Mouse (Mus musculus) intestine, embryonic 15.5 days (tissue): ENCODE data around the gene Gripap1. TPM values are rescaled to one million over a fixed set of nuclear protein-coding genes. Genes with fewer than 3 reads are reported as not detected.
"Not testable (repeated sequence)": the region's sequence is repeated elsewhere in the genome, so short reads cannot be mapped to it uniquely, and the experiment has no call there.

Source experiments
- ATAC-seq: fragments of 200-750 bp; cut with Nextera tagmentation; 2 replicates; pipeline ENCODE4 v1.8.0; 2017; ENCODE audit warnings: moderate TSS enrichment, moderate library complexity
- H3K27ac ChIP-seq: fragments of 300-500 bp; sonication (generic); 2 replicates; pipeline ENCODE4 v1.5.1; 2015; ENCODE audit warnings: mild to moderate bottlenecking, inconsistent platforms
- H3K27me3 ChIP-seq: fragments of 300-500 bp; sonication (generic); replicated peaks from 2 replicates; pipeline ENCODE4 v1.6.1; 2015; ENCODE audit warnings: inconsistent platforms
- H3K36me3 ChIP-seq: fragments of 300-500 bp; sonication (generic); 2 replicates; pipeline ENCODE4 v1.6.1; 2015; ENCODE audit warnings: inconsistent platforms
- H3K4me1 ChIP-seq: fragments of 300-500 bp; sonication (generic); replicated peaks from 2 replicates; pipeline ENCODE4 v1.6.1; 2015; ENCODE audit warnings: inconsistent platforms
- H3K4me2 ChIP-seq: fragments of 300-500 bp; sonication (generic); replicated peaks from 2 replicates; pipeline ENCODE4 v1.6.1; 2015; ENCODE audit warnings: mild to moderate bottlenecking, inconsistent platforms
- H3K4me3 ChIP-seq: fragments of 300-500 bp; sonication (generic); replicated peaks from 2 replicates; pipeline ENCODE4 v1.5.1; 2015; ENCODE audit warnings: inconsistent platforms
- H3K9ac ChIP-seq: fragments of 300-500 bp; sonication (generic); 2 replicates; pipeline ENCODE4 v1.6.1; 2015; ENCODE audit warnings: inconsistent platforms
- H3K9me3 ChIP-seq: fragments of 300-500 bp; sonication (generic); 2 replicates; pipeline ENCODE4 v1.6.1; 2016; ENCODE audit warnings: inconsistent platforms
- WGBS: fragments of 180-500 bp; shearing (Covaris S2); methylation state at CpG from one replicate; pipeline ENCODE4 v1.1.7; 2015; 5-methylcytosine and 5-hydroxymethylcytosine counted together
- polyA plus RNA-seq: library from polyadenylated mRNA; unstranded; fragments of >200 nt; fragmentation: Nextera tagmentation; extraction: Ambion mirVana; gene quantifications from 2 replicates; pipeline ENCODE4 v1.2.1, GENCODE M21; 2015

Gripap1 gene
- 35.4 and 35.5 TPM in 2 replicates for polyA plus RNA-seq

- Histone ChIP-seq H3K4me1 (no peaks in the 10 kb centered on the region), H3K4me3 (peak within 1 kb of the TSS; percentile 54), H3K9me3 (no peaks in the 10 kb centered on the region), H3K4me2 (peak within 1 kb of the TSS; percentile 51), H3K27ac (no peak within 1 kb of the TSS), H3K27me3 (no peaks in the 10 kb centered on the region), H3K9ac (peak within 1 kb of the TSS; percentile 49), H3K36me3 (no peaks in the 10 kb centered on the region)
- peak; percentile 93 for ATAC-seq
- 16% methylated on average over 24 of the region's 24 CpGs for WGBS
Observed at GRCm38 (mm10) chrX:7789542-7790136, at the start of gene Gripap1. TSS of gene Gripap1 (plus strand) at chrX:7789765.

DNA sequence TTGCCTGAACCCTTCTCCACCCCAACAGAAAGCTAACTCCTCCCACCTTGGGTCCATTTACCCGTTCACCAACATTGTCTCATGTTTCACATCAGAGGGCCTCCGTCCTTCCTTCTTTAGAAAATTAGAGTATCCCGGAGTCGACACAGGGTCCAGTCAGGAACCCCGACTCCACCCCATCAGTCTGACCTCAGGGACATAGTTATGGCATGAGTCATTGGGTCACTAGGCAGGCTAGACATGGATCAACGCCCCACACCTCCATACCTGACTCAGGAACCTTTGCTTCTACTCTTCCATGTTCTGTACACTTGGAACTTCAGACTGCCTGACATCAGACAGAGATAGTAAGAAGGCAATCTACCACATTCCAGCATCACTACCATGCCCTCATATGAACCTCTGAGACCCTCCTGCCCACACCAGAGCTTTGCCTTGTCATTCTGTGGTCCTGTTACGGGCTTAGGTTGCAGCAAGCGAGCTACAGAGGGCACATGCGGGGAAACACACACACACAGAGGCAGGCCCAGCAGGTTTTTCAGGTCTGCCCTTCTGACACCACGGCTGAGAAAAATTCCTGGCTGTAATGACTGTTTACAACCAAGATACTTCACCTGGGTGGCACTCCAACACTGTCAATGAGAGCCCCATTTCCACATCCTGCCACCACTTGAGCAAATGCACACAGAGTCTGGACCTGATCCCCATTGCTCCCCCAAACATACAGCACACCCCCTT is 49.3 kb upstream of the Gripap1 start:
- H3K27me3 ChIP-seq = no peaks in the 10 kb centered on the region
- 49% methylated on average over 10 of the region's 10 CpGs for WGBS
- H3K36me3 ChIP-seq = no peaks in the 10 kb centered on the region
- no peak overlapping the region for H3K9ac ChIP-seq
- ATAC-seq = peak; percentile 73
- 0 out of 2 replicates have a peak overlapping the region, but pooled peaks have one; percentile 9 for H3K4me2 ChIP-seq
- H3K4me3 ChIP-seq = no peak overlapping the region
- peak overlapping the region; percentile 44; the same call in 1 of the 2 replicates for H3K27ac ChIP-seq
- no peaks in the 10 kb centered on the region for H3K9me3 ChIP-seq
- H3K4me1 ChIP-seq = no peaks in the 10 kb centered on the region

DNA sequence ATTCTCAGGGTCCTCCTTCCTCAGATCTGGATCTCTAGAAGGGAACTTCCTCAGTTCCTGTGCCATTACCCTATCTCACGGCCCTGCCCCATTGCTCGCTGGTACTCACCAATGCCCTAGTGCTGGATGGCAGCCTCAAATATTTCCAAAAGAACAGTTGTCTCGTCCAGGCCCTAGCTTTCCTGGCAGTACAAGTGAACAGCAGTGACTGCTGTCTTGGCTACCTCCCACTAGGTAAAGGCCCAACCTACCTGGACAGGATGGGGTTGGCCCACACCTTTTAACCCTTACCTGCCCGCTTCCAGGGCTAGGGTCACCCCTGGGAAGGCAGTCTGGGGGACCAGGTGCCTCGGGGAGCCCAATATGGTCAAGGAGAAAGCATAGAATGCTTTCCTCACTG is 48.5 kb upstream of the Gripap1 start:
- Histone ChIP-seq H3K27ac (0 out of 2 replicates have a peak overlapping the region, but pooled peaks have one; percentile 44), H3K4me1 (no peaks in the 10 kb centered on the region), H3K4me2 (0 out of 2 replicates have a peak overlapping the region, but pooled peaks have one; percentile 9), H3K27me3 (no peaks in the 10 kb centered on the region), H3K9ac (no peak overlapping the region), H3K36me3 (no peaks in the 10 kb centered on the region), H3K4me3 (no peak overlapping the region), H3K9me3 (no peaks in the 10 kb centered on the region)
- ATAC-seq = no peak
- 62% methylated on average over 5 of the region's 5 CpGs for WGBS

DNA sequence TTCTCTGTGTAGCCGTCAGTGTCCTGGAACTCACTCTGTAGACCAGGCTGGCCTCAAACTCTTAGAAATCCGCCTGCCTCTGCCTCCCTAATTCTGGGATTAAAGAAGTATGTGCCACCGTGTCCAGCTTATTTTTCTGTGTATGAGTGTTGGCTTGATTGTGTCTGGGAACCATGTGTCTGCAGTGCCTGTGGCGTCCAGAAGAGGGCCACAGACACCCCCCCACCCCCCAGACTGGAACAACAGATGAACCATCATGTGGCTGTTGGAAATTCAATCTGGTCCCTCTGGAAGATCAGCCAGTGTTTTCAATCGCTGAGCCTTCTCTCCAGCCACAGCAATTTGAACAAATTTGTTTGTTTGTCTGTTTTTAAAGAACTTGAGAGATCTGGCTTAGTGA is 46.1 kb upstream of the Gripap1 start:
- H3K27me3 ChIP-seq = no peaks in the 10 kb centered on the region
- no peaks in the 10 kb centered on the region for H3K36me3 ChIP-seq
- 58% methylated on average over 5 of the region's 5 CpGs for WGBS
- no peak overlapping the region for H3K27ac ChIP-seq
- H3K9me3 ChIP-seq = no peaks in the 10 kb centered on the region
- no peak overlapping the region for H3K9ac ChIP-seq
- no peak for ATAC-seq
- H3K4me2 ChIP-seq = no peak overlapping the region
- H3K4me3 ChIP-seq = no peak overlapping the region
- no peaks in the 10 kb centered on the region for H3K4me1 ChIP-seq

GRCm38 (mm10) chrX:7744940-7745339 is 44.6 kb upstream of the Gripap1 start:
- H3K9ac ChIP-seq = no peak overlapping the region
- no peaks in the 10 kb centered on the region for H3K9me3 ChIP-seq
- no peak overlapping the region for H3K4me3 ChIP-seq
- H3K4me1 ChIP-seq = no peaks in the 10 kb centered on the region
- H3K27me3 ChIP-seq = no peaks in the 10 kb centered on the region
- ATAC-seq = no peak
- H3K27ac ChIP-seq = no peak overlapping the region
- 46% methylated on average over 1 of the region's 1 CpGs for WGBS
- H3K4me2 ChIP-seq = no peak overlapping the region
- no peaks in the 10 kb centered on the region for H3K36me3 ChIP-seq

DNA sequence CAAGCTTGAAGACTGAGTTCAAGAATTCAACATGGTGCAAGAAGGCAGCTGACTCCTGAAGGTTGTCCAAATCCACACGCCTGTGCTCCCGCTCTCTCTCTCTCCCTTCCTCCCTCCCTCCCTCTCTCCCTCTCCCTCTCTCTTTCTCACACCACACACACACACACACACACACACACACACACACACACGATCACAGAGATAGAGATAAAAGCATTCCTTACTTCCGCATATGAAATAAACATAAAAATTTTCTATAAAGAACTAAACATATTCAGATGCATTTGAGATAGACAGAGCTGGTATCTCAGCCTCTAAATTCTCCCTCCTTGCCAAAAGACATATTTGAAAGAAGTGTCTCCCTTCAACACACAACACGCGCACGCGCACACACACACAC is 44.1 kb upstream of the Gripap1 start:
- Histone ChIP-seq H3K4me1 (no peaks in the 10 kb centered on the region), H3K9me3 (no peaks in the 10 kb centered on the region), H3K36me3 (no peaks in the 10 kb centered on the region), H3K9ac (no peak overlapping the region), H3K4me3 (no peak overlapping the region), H3K27ac (no peak overlapping the region), H3K27me3 (no peaks in the 10 kb centered on the region), H3K4me2 (no peak overlapping the region)
- ATAC-seq = no peak
- WGBS = 83% methylated on average over 8 of the region's 8 CpGs

- no peak within 1 kb of the TSS for H3K27ac ChIP-seq
- no peaks in the 10 kb centered on the region for H3K36me3 ChIP-seq
- H3K4me2 ChIP-seq = peak within 1 kb of the TSS; percentile 53
- 9% methylated on average over 47 of the region's 56 CpGs for WGBS
- H3K9me3 ChIP-seq = no peaks in the 10 kb centered on the region
- no peaks in the 10 kb centered on the region for H3K27me3 ChIP-seq
- peak within 1 kb of the TSS; percentile 50 for H3K9ac ChIP-seq
- no peaks in the 10 kb centered on the region for H3K4me1 ChIP-seq
- H3K4me3 ChIP-seq = peak within 1 kb of the TSS; percentile 49
- peak; percentile 90 for ATAC-seq
Observed at GRCm38 (mm10) chrX:7750432-7751116, 39.0 kb upstream of the Gripap1 start, which contains the start of gene Ccdc120. TSS of gene Ccdc120 (minus strand) at chrX:7750905.

DNA sequence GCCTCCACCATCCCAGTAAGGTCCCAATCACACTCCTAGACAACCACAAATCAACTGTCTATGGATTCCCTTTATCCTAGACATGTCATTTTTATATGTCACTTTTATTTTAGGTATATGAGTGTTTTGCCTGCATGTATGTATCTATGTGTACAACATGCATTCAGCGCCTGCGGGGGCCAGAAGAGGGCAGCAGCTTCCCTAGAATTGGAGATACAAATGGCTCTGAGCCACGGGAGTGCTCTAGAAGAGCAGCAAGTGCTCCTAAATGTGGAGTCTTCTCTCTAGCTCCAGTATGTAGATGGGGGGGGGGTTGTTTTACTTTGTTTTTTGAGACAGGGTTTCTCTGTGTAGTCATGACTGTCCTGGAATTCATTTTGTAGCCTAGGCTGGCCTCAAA is 35.9 kb upstream of the Gripap1 start:
- not testable (repeated sequence) for H3K27ac ChIP-seq, H3K36me3 ChIP-seq, H3K4me3 ChIP-seq, H3K27me3 ChIP-seq, H3K4me2 ChIP-seq, ATAC-seq, H3K4me1 ChIP-seq, H3K9me3 ChIP-seq, H3K9ac ChIP-seq
- 10% methylated on average over 3 of the region's 3 CpGs for WGBS

DNA sequence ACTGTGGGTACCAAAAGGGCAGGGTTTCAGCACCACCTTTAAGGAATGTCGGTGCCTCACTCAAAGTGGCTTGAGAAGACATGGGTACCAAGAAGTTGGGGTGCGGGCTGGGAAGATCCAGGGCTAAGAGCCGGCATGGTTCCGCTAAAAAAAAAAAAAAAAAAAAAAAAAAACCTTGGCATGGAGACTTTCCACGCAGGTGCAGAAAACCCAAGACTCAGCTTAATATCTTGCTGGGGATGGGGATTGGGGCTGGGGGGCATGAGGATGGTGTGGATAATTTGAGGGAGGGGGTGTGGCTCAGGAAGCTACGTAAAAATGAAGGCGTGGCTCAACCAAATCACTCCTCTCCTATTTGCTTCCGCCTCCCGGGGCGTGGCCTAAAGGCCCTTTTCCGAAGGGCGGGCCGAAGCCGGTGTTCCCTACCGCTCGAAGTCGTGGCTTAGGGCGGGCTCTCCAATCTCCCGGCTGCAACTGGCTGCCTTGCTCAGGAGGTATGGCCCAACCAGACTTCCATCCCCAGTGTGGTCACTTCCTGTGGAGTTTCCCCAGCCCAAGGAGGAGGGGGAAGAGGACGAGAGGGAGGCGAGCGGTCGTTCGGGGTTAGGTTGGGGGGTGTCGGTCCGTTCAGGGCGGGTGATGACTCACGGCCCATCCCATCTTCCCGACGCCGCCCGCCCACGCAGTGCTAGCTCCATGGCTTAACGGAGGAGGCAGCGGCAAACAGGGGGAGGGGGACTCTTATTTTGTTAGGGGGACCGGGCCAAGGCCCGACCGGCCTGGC is 27.2 kb upstream of the Gripap1 start, which contains the start of gene Tfe3:
Gene Tfe3 (plus strand): TSS at position 424 of the 784 bp plus-strand sequence.
- Histone ChIP-seq H3K4me1 (peaks cover 7% of the 10 kb centered on the region; the same call in 1 of the 2 replicates), H3K4me3 (peak within 1 kb of the TSS; percentile 62), H3K9me3 (no peaks in the 10 kb centered on the region), H3K9ac (peak within 1 kb of the TSS; percentile 69), H3K4me2 (peak within 1 kb of the TSS; percentile 68), H3K36me3 (no peaks in the 10 kb centered on the region), H3K27me3 (no peaks in the 10 kb centered on the region), H3K27ac (peak within 1 kb of the TSS; percentile 70)
- WGBS = 12% methylated on average over 37 of the region's 38 CpGs
- ATAC-seq = peak; percentile 95

GRCm38 (mm10) chrX:7762921-7763197 is 26.7 kb upstream of the Gripap1 start:
- peak overlapping the region; percentile 70 for H3K27ac ChIP-seq
- H3K9me3 ChIP-seq = no peaks in the 10 kb centered on the region
- 15% methylated on average over 21 of the region's 21 CpGs for WGBS
- H3K36me3 ChIP-seq = no peaks in the 10 kb centered on the region
- peaks cover 7% of the 10 kb centered on the region; the same call in 1 of the 2 replicates for H3K4me1 ChIP-seq
- peak; percentile 37 for ATAC-seq
- H3K27me3 ChIP-seq = no peaks in the 10 kb centered on the region
- peak overlapping the region; percentile 69 for H3K9ac ChIP-seq
- H3K4me2 ChIP-seq = peak overlapping the region; percentile 68
- H3K4me3 ChIP-seq = peak overlapping the region; percentile 62

GRCm38 (mm10) chrX:7763631-7764393 is 25.8 kb upstream of the Gripap1 start:
- no peaks in the 10 kb centered on the region for H3K27me3 ChIP-seq
- ATAC-seq = peak; percentile 7; the same call in 1 of the 2 replicates
- peak overlapping the region; percentile 69; the same call in 1 of the 2 replicates for H3K9ac ChIP-seq
- WGBS = 14% methylated on average over 22 of the region's 22 CpGs
- no peaks in the 10 kb centered on the region for H3K36me3 ChIP-seq
- H3K4me1 ChIP-seq = peaks cover 7% of the 10 kb centered on the region; the same call in 1 of the 2 replicates
- peak overlapping the region; percentile 62 for H3K4me3 ChIP-seq
- H3K9me3 ChIP-seq = no peaks in the 10 kb centered on the region
- H3K27ac ChIP-seq = peak overlapping the region; percentile 48; the same call in 1 of the 2 replicates
- H3K4me2 ChIP-seq = peak overlapping the region; percentile 68
